Mouse (Mus musculus): ENCODE results near the gene Atat1.

The Atat1 gene

GRCm38 (mm10) chr17:35850974-35851373 lies 58.9 kb downstream of the Atat1 start:
- in situ Hi-C loops (cut with MboI, MseI) = no loop called here

DNA sequence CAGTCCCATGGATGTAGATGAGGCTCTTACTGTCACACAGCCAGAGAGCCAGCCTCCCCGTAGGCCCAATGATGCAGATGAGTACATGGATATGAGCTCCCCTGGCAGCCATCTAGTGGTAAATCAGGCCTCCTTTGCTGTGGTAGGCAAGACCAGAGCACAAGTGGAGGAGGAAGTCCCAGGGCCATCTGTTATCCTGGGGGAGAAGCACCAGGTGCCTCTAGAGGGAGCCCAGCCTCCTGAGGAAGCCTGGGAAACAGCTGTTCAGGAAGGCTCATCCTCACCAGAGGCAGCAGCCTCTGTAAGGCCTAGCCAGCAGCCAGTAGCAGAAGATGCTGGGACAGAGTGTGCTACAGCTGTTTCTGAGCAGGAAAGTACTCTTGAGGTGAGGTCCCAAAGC lies 61.8 kb downstream of the Atat1 start:
- in situ Hi-C loops (cut with MboI, MseI) = loop anchor here (10.0 kb wide), 1 partner anchor 47 kb away; the partner anchor contains the start of gene 2310061I04Rik

Data from T-helper 2 cell (primary cell).